Mouse (Mus musculus) adrenal gland, postnatal 36 days (tissue): ENCODE data around the gene Cyp4f15. TPM values are rescaled to one million over a fixed set of nuclear protein-coding genes. Genes with fewer than 3 reads are reported as not detected.
"Not testable (repeated sequence)": the region's sequence is repeated elsewhere in the genome, so short reads cannot be mapped to it uniquely, and the experiment has no call there.

Experiments used
- DNase-seq, 2 experiments: peaks; one replicate each; pipeline ENCODE4 v3.0.0; 2021; ENCODE audit warnings: mixed read lengths in 1 of 2
- long read RNA-seq, 2 experiments: library from polyadenylated mRNA; stranded (forward); transcript quantifications; one replicate each; pipeline ENCODE4 v2.0.0; 2021; ENCODE audit warnings: borderline sequencing depth in 2 of 2
- total RNA-seq, 2 experiments: library from RNA; stranded (reverse); gene quantifications; 2 replicates each; pipeline ENCODE4 v1.2.3; 2021

The Cyp4f15 gene
- total RNA-seq = 1 to 10 TPM; 1.3 to 4.0 TPM
- long read RNA-seq, experiment 1, partial matches to known transcripts = 1 of 3 reads
- long read RNA-seq, experiment 1, other reads (novel, unspliced or antisense) = 1 of 3 reads
- long read RNA-seq, experiment 2, partial matches to known transcripts = 0 of 2 reads
- long read RNA-seq, experiment 2, other reads (novel, unspliced or antisense) = 0 of 2 reads

DNA sequence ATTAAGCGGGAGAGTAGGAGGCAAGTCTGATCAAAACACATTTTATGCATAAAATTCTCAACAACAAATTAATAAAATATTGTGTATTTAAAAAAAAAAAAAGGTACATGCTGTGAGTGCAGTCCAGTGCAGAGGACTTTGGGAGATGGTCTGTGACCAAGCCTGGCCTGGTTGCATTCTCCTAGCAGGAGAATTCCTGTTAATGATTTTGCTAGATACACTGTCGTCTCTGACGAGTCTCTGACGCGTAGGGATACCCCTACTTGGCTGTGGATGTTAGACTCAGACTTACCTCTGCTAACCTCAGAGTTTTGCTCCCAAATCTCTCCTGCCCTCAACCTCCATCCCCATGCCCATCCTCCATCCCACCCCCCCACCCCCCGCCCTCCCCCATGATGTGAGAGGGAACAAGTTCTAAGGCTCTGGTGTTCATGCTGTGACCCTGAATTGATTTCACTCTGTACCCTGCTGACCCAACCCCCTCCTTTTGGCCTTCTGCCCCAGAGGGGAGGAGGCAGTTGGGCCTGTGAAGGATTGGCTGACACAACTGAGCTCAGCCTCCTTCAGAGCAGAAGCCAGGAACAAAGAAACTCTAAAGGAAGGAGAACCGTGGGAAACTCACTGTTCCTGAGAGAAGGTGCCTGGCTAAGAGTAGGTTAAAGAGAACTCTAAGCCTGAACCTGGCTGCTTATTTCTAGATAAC lies at the start of gene Cyp4f15:
TSS of gene Cyp4f15 (plus strand) at position 580 of the 703 bp plus-strand sequence.
- DNase-seq = peak; percentile 59 to 88

DNA sequence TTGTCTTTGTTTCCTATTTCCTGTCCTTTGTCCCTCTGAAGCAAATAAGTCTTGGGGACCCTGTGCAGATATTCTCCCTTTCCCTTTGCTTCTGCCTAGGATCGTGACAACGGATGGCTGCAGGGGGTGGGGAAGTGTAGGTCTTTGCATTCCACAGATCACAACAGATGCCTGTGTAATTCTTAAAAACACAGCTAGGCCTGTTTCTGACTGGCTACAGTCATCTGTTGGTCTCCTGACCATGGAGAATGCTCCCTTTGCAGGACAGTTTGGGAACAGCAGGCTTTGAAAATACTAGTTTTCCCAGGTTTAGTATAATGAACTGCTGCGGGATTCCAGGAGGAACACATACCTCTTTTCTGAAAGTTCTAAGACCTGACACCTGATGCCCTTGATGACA lies 49.1 kb upstream of the Cyp4f15 start:
- DNase-seq = no peak

DNA sequence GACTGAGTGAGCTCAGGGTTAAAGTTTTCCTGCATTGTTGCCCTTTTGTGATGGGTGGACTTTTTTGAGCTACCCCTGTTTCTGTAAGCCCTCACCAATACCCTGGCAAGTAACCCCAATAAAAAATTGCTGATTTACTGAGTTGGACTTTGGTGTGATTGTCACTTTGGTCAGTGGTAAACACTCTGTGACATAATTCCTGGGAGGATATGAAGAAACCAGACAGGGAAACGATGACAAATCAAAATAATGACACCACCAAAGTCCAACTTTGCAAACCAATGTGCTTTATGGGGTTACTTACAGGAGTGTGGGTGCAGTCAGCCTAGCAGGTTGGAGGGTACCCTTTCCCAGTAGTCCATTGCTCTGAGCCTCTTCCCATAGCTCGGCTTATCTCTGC lies 48.3 kb upstream of the Cyp4f15 start:
- no peak for DNase-seq

DNA sequence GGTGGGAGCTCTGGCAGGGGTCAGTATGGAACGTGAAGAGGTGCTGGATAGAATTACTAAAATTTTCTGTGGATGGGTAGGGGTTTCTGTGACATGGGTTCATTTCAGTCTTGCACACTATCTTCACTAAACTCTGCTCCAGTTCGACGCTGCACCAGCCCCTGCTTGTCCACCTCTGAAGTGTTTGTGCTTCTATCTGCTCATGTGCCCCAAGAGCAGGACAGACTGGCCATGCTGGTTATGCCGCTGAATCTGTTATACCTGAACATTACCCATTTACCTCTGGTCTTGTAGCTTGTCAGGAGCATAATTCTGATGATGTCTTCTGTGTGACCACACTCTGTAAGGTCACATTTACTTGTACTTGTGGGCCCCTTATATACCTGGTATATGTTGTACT lies 38.8 kb upstream of the Cyp4f15 start:
- no peak for DNase-seq

DNA sequence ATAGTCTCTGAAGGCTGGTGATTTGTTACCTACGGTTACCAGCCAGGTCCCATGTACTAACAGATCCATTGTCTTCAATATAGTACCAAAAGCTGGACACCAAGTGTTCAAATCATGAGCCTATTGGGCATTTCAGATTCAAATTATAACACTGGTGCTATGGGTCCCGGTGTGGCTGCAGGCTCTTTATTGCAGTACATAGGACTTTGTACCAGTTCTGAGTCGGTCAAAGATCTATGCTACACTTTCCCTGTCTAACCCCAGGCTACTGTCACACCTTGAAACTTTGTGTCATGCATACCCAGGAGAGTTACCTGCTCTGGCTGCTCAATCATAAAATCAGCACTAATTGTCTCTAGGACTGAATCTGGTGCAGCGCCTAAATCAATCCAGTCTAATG lies 31.6 kb upstream of the Cyp4f15 start:
- DNase-seq = no peak

DNA sequence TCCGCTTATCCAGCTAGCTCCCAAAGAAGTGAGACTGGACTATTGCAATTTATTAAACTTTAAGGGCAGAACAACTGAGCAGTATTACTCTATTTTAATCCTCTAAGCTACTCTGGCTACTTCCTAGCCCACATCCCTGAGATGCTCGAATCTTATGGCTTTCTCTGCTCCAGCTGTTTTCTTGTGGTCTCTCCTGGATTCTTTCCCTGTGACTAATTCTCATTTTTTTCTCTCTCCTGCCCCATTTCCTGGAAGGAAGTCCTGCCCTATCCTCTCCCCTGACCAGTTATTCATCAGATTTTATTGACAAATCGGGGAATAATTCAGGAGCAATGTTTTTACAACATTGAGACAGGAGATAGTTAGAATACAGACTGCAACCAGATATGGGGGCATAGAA lies 28.4 kb upstream of the Cyp4f15 start:
- DNase-seq = no peak

DNA sequence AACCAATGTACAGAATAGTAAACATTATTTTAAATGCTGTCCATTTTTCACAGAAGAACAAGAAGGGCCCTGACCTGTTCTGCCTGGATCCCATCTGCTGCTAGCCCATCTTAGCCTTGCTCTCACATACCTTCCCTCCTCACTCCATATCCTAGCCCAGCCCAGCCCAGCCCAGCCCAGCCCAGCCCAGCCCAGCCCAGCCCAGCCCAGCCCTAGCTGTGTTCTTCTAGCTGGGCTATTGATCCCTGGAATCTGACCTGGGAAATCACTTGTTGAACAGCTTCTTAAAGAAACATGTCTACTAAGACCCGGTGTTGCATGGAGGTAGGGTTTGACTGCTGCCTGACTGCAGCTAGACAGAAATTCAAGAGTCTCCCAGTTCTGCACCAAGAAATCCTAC lies 27.2 kb upstream of the Cyp4f15 start:
- no peak for DNase-seq

DNA sequence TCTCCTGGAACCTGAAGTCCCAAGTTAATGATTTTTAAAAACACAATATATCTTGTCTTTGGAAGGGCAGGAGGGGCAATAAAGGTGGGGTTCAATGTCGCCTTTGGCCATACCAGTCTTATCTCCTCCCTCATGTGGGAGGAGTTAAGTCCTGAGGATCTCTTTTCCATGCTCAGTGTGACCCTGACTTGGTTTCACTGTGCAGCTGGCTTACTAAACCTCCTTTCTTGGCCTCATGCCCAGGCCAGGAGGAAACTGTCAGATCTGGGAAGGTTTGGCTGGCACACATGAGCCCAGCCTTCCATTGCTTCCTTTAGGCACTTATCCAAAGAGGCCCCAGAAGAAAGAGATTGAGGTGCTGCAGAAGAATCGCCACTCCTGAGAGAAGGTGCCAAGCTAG lies 26.7 kb upstream of the Cyp4f15 start, which contains the start of gene Cyp4f40:
TSS of gene Cyp4f40 (plus strand) at position 189 of the 400 bp plus-strand sequence.
- peak; percentile 86 to 87 for DNase-seq

DNA sequence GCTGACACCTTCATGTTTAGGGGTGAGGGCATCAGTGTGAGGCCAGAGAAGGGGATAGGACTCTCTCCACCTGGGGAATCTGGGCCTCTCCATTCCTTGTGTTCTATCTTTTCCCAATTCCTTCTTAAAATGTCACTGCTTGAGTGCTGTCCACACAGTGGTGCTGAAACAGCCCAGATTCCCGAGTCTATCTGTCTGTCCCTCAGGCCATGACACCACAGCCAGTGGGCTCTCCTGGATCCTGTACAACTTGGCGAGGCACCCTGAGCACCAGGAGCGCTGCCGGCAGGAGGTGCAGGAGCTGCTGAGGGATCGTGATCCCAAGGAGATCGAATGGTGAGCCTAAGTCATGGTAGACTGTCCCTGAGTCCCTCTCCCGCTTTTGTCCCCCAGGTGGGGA lies 11.5 kb upstream of the Cyp4f15 start:
- DNase-seq = no peak

DNA sequence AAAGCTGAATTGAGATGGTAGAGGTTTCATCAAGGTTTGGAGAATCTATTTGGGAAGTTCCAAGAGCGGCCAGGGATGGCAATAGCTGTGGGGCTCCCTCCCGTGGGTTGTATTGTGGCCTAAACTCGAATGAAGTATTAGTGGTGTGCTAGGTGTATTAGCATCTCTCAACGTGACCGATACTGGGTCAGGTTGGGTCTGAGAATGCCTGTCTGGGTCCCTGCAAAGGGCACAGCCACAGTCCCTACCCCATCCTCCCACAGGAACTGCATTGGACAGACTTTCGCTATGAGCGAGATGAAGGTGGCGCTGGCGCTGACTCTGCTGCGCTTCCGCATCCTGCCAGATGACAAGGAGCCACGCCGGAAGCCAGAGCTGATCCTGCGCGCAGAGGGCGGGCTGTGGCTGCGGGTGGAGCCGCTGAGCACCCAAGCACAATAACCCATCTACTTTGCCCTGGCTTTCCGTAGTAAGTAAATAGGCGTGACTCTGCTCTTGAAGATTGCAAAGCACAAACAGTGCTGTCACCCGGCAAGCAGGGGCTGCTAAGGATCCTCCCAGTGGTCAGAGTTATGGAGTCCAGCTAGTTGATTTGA lies 9.3 kb upstream of the Cyp4f15 start:
- DNase-seq = no peak

DNA sequence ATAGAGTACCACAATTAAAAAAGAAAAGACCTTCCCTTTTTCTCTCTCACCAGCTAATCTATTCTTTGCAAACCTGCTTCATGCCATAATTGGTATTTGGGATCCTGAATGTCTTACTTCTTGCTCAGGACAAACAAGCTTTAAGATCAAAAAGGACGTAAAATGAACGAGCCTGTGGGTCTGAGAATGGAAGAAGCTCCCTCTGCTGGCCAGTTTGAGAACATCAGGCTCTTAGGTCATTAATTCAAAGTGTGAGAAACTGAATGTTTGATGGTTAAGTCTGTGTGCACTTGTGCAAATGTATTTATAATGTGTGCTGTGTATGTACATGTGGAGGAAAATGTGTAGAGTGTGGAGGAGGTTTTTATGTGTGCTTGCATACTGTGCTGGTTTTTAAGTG lies 5.0 kb upstream of the Cyp4f15 start:
- DNase-seq = peak; percentile 42 to 62

DNA sequence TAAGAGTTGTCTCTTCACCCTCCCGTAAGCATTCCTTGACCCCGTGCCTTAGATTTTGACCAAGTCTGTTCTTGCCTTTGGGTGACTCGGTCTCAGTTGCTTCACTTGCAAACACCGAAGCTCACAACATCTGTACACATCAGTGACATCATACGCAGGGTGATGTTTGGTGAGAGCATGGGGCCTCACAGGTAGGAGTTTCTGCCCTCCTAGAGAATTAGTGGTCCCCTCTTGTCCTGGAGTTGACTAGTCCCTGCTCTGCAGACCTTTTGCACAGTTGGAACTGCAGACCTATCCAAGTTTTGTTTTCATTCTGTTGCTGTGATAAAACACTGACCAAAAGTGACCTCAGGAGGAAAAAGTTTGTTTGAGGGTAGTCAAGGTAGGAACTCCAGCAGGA lies 1.3 kb downstream of the Cyp4f15 start:
- DNase-seq = peak in 1 of 2 experiments; percentile 9

DNA sequence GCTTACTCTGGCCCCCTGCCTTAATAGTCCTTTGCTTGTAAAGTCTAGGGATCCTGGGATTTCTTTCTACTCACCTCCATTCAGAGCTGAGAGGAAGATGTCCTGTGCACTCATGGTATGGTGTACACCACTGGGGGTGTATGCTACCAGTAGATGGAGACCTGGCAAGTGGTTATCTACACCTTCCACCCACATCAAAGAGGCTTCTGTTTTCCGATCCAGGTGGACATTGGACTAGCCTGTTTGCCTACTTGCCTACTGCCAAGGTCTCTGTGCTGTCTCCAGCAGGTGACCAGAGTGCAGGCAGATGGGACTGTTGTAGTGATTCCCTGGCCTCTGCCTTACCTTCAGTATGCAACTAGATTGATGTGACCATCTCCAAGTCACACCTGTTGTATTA lies 5.5 kb downstream of the Cyp4f15 start:
- no peak for DNase-seq

DNA sequence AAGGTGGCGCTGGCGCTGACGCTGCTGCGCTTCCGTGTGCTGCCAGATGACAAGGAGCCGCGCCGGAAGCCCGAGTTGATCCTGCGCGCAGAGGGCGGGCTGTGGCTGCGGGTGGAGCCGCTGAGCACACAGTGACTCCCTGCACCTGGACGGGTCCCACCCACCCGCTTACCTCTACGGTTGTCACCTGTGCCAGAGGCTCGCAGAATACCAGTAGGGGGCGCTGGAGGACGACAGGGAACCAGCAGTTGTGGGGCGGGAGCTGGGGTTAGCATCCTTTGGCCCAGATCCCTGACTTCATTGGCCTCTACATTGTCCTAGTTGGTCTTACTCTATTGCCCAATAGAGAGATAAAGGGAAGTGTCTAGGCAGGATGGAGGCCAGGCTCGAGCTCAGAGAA lies 17.4 kb downstream of the Cyp4f15 start:
- DNase-seq = peak; percentile 6 to 20

DNA sequence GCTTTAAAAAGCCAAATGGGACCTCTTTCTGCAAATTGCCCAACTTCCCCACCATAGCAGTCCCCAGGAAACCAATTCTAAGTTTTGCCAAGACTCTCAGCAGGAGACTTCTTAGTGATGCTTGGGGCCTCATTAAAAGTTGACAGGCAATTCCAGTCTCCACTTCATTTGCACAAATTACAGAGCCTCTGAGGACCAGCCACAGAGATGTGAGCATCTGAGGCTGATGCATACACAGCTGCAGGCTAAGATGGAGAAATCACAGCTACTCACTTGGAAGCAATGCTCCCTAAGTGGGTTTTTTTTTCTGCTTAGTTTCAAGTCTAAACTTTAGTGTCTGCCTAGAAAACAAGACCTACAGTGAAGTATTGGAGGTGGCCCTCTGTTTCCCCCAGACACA lies 25.1 kb downstream of the Cyp4f15 start:
- not testable (repeated sequence) for DNase-seq

DNA sequence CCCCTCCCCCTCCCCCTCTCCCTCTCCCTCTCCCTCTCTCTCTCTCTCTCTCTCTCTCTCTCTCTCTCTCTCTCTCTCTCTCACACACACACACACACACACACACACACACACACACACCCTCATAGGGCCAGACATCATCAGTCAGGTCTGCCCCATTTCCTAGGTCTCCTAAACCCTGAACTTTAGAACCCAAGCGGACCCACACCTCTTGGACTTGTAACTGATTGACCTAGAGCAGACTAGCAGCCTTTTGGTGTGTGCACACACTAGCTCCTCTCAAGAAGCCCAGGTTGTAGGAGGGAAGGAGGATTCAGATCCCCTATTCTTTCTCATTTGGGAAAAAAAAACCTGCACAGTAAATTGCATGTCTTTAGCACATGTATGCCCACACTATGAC lies 36.7 kb downstream of the Cyp4f15 start:
- DNase-seq = not testable (repeated sequence)

DNA sequence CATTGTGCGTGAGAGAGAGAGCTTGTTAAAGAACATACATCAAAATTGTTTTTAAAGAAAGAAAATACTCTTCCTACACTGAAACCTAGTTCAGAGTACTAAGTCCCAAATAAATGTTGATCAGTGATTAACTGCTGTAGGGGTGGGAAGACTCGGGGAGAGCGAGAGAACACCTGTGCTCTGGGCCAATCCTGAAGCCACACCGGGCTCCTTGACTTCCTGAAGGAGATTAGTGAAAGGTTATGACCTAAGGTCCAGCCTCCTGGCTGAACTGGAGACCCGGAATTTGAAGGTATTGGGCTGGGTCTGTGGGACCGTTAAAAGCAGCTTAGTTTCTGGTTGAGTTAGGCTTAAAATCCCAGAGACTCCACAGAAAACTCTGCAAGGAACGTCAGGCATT lies 37.3 kb downstream of the Cyp4f15 start:
- DNase-seq = no peak

DNA sequence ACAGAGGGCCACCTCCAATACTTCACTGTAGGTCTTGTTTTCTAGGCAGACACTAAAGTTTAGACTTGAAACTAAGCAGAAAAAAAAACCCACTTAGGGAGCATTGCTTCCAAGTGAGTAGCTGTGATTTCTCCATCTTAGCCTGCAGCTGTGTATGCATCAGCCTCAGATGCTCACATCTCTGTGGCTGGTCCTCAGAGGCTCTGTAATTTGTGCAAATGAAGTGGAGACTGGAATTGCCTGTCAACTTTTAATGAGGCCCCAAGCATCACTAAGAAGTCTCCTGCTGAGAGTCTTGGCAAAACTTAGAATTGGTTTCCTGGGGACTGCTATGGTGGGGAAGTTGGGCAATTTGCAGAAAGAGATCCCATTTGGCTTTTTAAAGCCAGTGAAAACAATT lies 40.9 kb downstream of the Cyp4f15 start:
- not testable (repeated sequence) for DNase-seq

DNA sequence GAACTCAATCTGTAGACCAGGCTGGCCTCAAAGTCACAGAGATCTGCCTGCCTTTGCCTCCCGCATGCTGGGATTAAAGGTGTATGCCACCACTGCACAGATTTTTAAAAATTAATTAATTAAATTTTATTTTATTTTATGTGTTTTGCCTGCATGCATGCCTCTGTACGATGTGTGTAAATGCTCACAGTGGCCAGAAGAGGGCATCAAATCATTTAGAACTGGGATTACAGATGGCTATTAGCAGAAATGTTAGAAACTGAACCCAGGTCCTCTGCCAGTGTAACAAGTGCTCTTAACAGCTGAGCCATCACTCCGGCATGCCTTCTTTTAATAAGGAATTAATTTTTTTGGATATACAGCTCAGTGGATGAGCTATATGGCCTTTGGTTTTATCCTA lies 43.6 kb downstream of the Cyp4f15 start:
- DNase-seq = no peak

DNA sequence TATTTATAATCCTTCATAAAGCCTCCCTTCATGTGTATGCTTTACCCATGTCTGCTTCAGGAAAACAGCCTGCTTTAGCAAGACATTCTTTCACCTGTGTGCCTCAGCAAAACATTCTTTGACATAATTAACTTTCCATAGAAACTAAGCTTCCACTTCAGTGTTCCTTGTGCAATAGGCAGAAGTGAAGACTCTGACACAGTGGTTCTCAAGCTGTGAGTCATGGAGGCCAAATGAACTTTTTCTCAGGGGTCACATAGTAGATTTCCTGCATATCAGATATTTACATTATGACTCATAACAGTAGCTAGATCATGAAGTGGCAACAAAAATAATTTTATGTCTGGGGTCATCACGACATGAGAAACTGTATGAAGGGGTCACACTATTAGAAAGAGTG lies 53.0 kb downstream of the Cyp4f15 start:
- DNase-seq = no peak

DNA sequence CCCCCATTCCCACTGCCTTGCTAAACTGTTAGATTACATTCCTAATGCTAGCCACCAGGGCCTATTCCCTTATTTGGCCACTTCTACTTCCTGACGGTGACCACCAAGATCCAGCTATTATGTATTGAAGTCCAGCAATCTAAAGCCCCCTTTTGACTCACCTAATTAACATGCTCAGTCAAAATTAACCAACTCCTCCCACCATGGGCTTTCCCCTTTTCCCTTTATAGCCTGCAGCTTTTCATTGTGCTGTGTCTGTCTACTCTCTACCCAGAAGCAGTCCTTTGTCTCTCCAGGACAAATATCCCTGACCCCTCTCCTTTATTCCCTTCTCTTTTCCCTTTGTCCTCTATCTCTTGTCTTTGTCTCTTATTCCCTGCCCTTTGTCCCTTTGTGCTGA lies 55.6 kb downstream of the Cyp4f15 start:
- DNase-seq = no peak

DNA sequence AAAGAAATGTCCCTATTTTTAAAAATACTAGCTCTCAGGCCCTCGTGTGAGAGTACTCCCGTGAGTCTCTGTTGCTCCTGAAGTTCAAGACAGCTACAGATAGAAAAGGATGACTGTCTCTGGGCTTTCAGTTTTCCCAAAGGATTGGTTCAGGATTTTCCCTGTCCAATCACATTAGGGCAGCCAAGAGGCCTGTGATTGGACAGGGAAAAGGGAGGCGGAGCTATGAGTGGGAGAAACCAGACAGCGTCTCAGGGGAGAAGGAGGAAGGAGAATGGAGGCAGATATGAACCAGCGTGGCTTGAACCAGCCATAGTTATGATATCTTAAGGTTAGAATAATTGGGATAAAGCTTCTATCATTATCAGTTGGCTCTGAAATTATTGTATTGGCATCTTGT lies 65.2 kb downstream of the Cyp4f15 start:
- DNase-seq = no peak
